Mouse (Mus musculus): ENCODE measurements at regions not wholly inside any gene's neighbourhood (a gene's known extent, or its start where the extent isn't known, plus 50 kb on each side); places are given as distances from the start of the nearest gene placed in this dataset.
"Not testable (repeated sequence)": the region's sequence is repeated elsewhere in the genome, so short reads cannot be mapped to it uniquely, and the experiment has no call there.

GRCm38 (mm10) chr16:20833838-20834237, 99.5 kb upstream of the Thpo start:
- H3K27ac ChIP-seq (ENCODE audit: low read depth, low read length); H3K9me3 ChIP-seq (ENCODE audit: control insufficient read depth, low read length); H3K36me3 ChIP-seq (ENCODE audit: control insufficient read depth, insufficient read depth, low read length); H3K27me3 ChIP-seq (ENCODE audit: control insufficient read depth, insufficient read depth, low read length); H3K4me1 ChIP-seq (replicated peaks; ENCODE audit: control insufficient read depth, insufficient read depth, low read length); ATAC-seq (ENCODE audit: low FRiP score); DNase-seq (ENCODE audit: low spot score); H3K4me3 ChIP-seq (ENCODE audit: low read depth, low read length); H3K4me2 ChIP-seq (replicated peaks; ENCODE audit: low read depth, low read length); H3K9ac ChIP-seq (ENCODE audit: low read depth, low read length): not testable (repeated sequence)
- WGBS = 83% methylated on average over 10 of the region's 10 CpGs

GRCm38 (mm10) chr16:20833301-20833700, 99.0 kb upstream of the Thpo start:
- WGBS = 82% methylated on average over 8 of the region's 8 CpGs
- H3K27ac ChIP-seq (ENCODE audit: low read depth, low read length) = no peak overlapping the region
- no peak for DNase-seq (ENCODE audit: low spot score)
- no peaks in the 10 kb centered on the region for H3K27me3 ChIP-seq (ENCODE audit: control insufficient read depth, insufficient read depth, low read length)
- no peaks in the 10 kb centered on the region for H3K4me1 ChIP-seq (replicated peaks; ENCODE audit: control insufficient read depth, insufficient read depth, low read length)
- H3K4me2 ChIP-seq (replicated peaks; ENCODE audit: low read depth, low read length) = no peak overlapping the region
- no peak overlapping the region for H3K4me3 ChIP-seq (ENCODE audit: low read depth, low read length)
- no peaks in the 10 kb centered on the region for H3K36me3 ChIP-seq (ENCODE audit: control insufficient read depth, insufficient read depth, low read length)
- ATAC-seq (ENCODE audit: low FRiP score) = no peak
- H3K9me3 ChIP-seq (ENCODE audit: control insufficient read depth, low read length) = no peaks in the 10 kb centered on the region
- H3K9ac ChIP-seq (ENCODE audit: low read depth, low read length) = no peak overlapping the region

GRCm38 (mm10) chr16:20829732-20830435, 95.6 kb upstream of the Thpo start:
- no peak overlapping the region for H3K27ac ChIP-seq (ENCODE audit: low read depth, low read length)
- DNase-seq (ENCODE audit: low spot score) = no peak

GRCm38 (mm10) chr16:20828996-20829731, 94.9 kb upstream of the Thpo start:
- no peak overlapping the region for H3K9ac ChIP-seq (ENCODE audit: low read depth, low read length)
- no peaks in the 10 kb centered on the region for H3K9me3 ChIP-seq (ENCODE audit: control insufficient read depth, low read length)
- ATAC-seq (ENCODE audit: low FRiP score) (no peak), DNase-seq (ENCODE audit: low spot score) (no peak)
- 80% methylated on average over 5 of the region's 5 CpGs for WGBS
- H3K4me3 ChIP-seq (ENCODE audit: low read depth, low read length) = no peak overlapping the region
- H3K27me3 ChIP-seq (ENCODE audit: control insufficient read depth, insufficient read depth, low read length) = no peaks in the 10 kb centered on the region
- no peaks in the 10 kb centered on the region for H3K4me1 ChIP-seq (replicated peaks; ENCODE audit: control insufficient read depth, insufficient read depth, low read length)
- no peak overlapping the region for H3K27ac ChIP-seq (ENCODE audit: low read depth, low read length)
- no peak overlapping the region for H3K4me2 ChIP-seq (replicated peaks; ENCODE audit: low read depth, low read length)
- no peaks in the 10 kb centered on the region for H3K36me3 ChIP-seq (ENCODE audit: control insufficient read depth, insufficient read depth, low read length)

More at GRCm38 (mm10) chr16:20829732-20830435, 95.6 kb upstream of the Thpo start:
- Histone ChIP-seq H3K9me3 (ENCODE audit: control insufficient read depth, low read length) (no peaks in the 10 kb centered on the region), H3K4me2 (replicated peaks; ENCODE audit: low read depth, low read length) (no peak overlapping the region), H3K36me3 (ENCODE audit: control insufficient read depth, insufficient read depth, low read length) (no peaks in the 10 kb centered on the region), H3K9ac (ENCODE audit: low read depth, low read length) (no peak overlapping the region), H3K4me3 (ENCODE audit: low read depth, low read length) (no peak overlapping the region), H3K4me1 (replicated peaks; ENCODE audit: control insufficient read depth, insufficient read depth, low read length) (no peaks in the 10 kb centered on the region), H3K27me3 (ENCODE audit: control insufficient read depth, insufficient read depth, low read length) (no peaks in the 10 kb centered on the region)
- WGBS = 58% methylated on average over 6 of the region's 6 CpGs
- ATAC-seq (ENCODE audit: low FRiP score) = no peak

DNA sequence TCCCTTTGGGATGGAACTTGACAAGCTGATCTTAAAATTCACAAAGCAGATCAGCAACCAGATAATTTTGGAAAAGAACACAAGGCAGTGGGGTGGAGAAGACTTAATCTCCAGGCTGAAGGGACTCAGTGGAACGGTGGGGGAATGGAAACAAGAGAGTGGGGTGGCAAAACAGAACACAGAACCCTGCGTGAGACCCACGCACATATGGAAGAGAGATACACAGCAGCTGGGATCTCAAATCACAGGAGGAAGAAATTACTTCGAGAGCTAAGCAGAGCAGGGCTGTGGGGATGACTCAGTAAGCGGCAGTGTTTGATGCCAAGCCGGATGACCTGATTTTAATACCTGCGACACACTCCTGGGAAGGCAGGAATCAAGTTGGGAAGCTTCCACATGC, 89.9 kb upstream of the Thpo start:
- no peaks in the 10 kb centered on the region for H3K36me3 ChIP-seq (ENCODE audit: control insufficient read depth, insufficient read depth, low read length)
- H3K4me3 ChIP-seq (ENCODE audit: low read depth, low read length) = no peak overlapping the region
- ATAC-seq (ENCODE audit: low FRiP score) (no peak), DNase-seq (ENCODE audit: low spot score) (no peak)
- H3K27me3 ChIP-seq (ENCODE audit: control insufficient read depth, insufficient read depth, low read length) = no peaks in the 10 kb centered on the region
- 72% methylated on average over 7 of the region's 7 CpGs for WGBS
- no peak overlapping the region for H3K9ac ChIP-seq (ENCODE audit: low read depth, low read length)
- H3K4me1 ChIP-seq (replicated peaks; ENCODE audit: control insufficient read depth, insufficient read depth, low read length) = no peaks in the 10 kb centered on the region
- no peak overlapping the region for H3K4me2 ChIP-seq (replicated peaks; ENCODE audit: low read depth, low read length)
- no peak overlapping the region for H3K27ac ChIP-seq (ENCODE audit: low read depth, low read length)
- H3K9me3 ChIP-seq (ENCODE audit: control insufficient read depth, low read length) = no peaks in the 10 kb centered on the region

DNA sequence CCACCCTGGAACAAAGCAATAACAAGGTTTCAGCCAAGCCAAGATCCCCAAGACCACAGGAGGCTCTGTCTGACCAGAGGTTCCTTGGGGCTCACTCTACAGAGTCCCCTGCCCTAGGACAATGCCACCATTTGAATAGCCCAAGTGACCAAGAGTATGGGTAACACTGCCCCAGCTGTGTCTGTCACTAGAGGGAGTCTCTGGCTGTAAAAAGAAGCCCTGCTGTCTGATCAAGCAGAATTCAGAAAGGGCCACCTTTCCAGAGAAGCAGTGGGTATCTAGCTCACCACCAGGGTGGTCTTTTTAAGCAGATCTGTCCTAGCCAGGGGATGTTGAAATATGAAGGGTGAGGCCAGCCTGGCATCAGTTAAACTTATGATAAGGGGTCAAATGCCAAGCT, 86.6 kb upstream of the Thpo start:
- DNase-seq (ENCODE audit: low spot score) (no peak), ATAC-seq (ENCODE audit: low FRiP score) (no peak)
- H3K4me3 ChIP-seq (ENCODE audit: low read depth, low read length) = no peak overlapping the region
- H3K4me1 ChIP-seq (replicated peaks; ENCODE audit: control insufficient read depth, insufficient read depth, low read length) = no peaks in the 10 kb centered on the region
- no peak overlapping the region for H3K27ac ChIP-seq (ENCODE audit: low read depth, low read length)
- H3K36me3 ChIP-seq (ENCODE audit: control insufficient read depth, insufficient read depth, low read length) = no peaks in the 10 kb centered on the region
- H3K9me3 ChIP-seq (ENCODE audit: control insufficient read depth, low read length) = no peaks in the 10 kb centered on the region
- H3K9ac ChIP-seq (ENCODE audit: low read depth, low read length) = no peak overlapping the region
- H3K4me2 ChIP-seq (replicated peaks; ENCODE audit: low read depth, low read length) = no peak overlapping the region
- H3K27me3 ChIP-seq (ENCODE audit: control insufficient read depth, insufficient read depth, low read length) = no peaks in the 10 kb centered on the region

DNA sequence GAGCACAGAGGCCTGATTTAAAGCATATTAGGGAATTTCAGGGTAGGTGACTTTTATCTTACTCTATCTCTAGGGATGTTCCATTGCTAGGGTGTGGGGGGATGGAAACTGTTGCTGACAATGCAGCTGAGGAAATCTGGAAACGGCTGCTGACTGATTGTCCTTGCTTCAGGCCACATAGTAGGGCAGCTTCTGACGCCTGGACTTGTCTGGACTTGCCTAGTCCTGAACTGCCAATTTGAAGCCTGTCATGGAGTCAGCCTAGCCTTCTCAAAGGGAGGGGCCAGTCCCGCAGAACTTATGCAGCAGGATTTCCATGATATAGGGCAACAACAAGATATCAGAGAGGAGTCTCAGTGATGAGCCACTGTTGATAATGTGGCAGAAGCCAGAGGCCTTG, 85.3 kb upstream of the Thpo start:
- H3K36me3 ChIP-seq (ENCODE audit: control insufficient read depth, insufficient read depth, low read length) = no peaks in the 10 kb centered on the region
- no peak for ATAC-seq (ENCODE audit: low FRiP score)
- WGBS = 85% methylated on average over 3 of the region's 3 CpGs

GRCm38 (mm10) chr16:20818711-20819189, 84.4 kb upstream of the Thpo start:
- 61% methylated on average over 5 of the region's 5 CpGs for WGBS
- no peak overlapping the region for H3K9ac ChIP-seq (ENCODE audit: low read depth, low read length)
- H3K27me3 ChIP-seq (ENCODE audit: control insufficient read depth, insufficient read depth, low read length) = no peaks in the 10 kb centered on the region
- H3K27ac ChIP-seq (ENCODE audit: low read depth, low read length) = no peak overlapping the region
- no peaks in the 10 kb centered on the region for H3K9me3 ChIP-seq (ENCODE audit: control insufficient read depth, low read length)
- ATAC-seq (ENCODE audit: low FRiP score) = no peak
- DNase-seq (ENCODE audit: low spot score) = no peak
- no peaks in the 10 kb centered on the region for H3K36me3 ChIP-seq (ENCODE audit: control insufficient read depth, insufficient read depth, low read length)
- no peak overlapping the region for H3K4me2 ChIP-seq (replicated peaks; ENCODE audit: low read depth, low read length)
- H3K4me1 ChIP-seq (replicated peaks; ENCODE audit: control insufficient read depth, insufficient read depth, low read length) = no peaks in the 10 kb centered on the region
- no peak overlapping the region for H3K4me3 ChIP-seq (ENCODE audit: low read depth, low read length)

More for the DNA sequence above, 85.3 kb upstream of the Thpo start:
- DNase-seq (ENCODE audit: low spot score) = no peak
- Histone ChIP-seq H3K4me1 (replicated peaks; ENCODE audit: control insufficient read depth, insufficient read depth, low read length) (no peaks in the 10 kb centered on the region), H3K9me3 (ENCODE audit: control insufficient read depth, low read length) (no peaks in the 10 kb centered on the region), H3K4me3 (ENCODE audit: low read depth, low read length) (no peak overlapping the region), H3K27ac (ENCODE audit: low read depth, low read length) (no peak overlapping the region), H3K9ac (ENCODE audit: low read depth, low read length) (no peak overlapping the region), H3K4me2 (replicated peaks; ENCODE audit: low read depth, low read length) (no peak overlapping the region), H3K27me3 (ENCODE audit: control insufficient read depth, insufficient read depth, low read length) (no peaks in the 10 kb centered on the region)

- Histone ChIP-seq H3K27me3 (ENCODE audit: control insufficient read depth, insufficient read depth, low read length) (no peaks in the 10 kb centered on the region), H3K36me3 (ENCODE audit: control insufficient read depth, insufficient read depth, low read length) (no peaks in the 10 kb centered on the region), H3K4me3 (ENCODE audit: low read depth, low read length) (no peak overlapping the region), H3K4me1 (replicated peaks; ENCODE audit: control insufficient read depth, insufficient read depth, low read length) (no peaks in the 10 kb centered on the region), H3K4me2 (replicated peaks; ENCODE audit: low read depth, low read length) (no peak overlapping the region), H3K27ac (ENCODE audit: low read depth, low read length) (no peak overlapping the region), H3K9ac (ENCODE audit: low read depth, low read length) (no peak overlapping the region), H3K9me3 (ENCODE audit: control insufficient read depth, low read length) (no peaks in the 10 kb centered on the region)
- 71% methylated on average over 2 of the region's 2 CpGs for WGBS
- no peak for ATAC-seq (ENCODE audit: low FRiP score)
- peak; percentile 45 for DNase-seq (ENCODE audit: low spot score)
Observed at GRCm38 (mm10) chr16:20814976-20815375, 80.7 kb upstream of the Thpo start.
